In genomic region chr1:58392652-58393283, GRCm38 (mm10) we compare ENCODE assay signal across 8 mouse cellular contexts. TPM values are rescaled to one million over a fixed set of nuclear protein-coding genes. Genes with fewer than 3 reads are reported as not detected.
DNase-seq lines count a peak whose midpoint lies in the region; ATAC-seq and TF ChIP-seq lines count a peak whose summit lies in the region.

Gene Bzw1 (plus strand): TSS chr1:58392898.

- no peaks in the 10 kb centered on the region for H3K9me3 ChIP-seq in ES-E14 (ENCODE audit: control insufficient read depth, insufficient read depth, low read depth, low read length)
- no peaks in the 10 kb centered on the region for H3K9me3 ChIP-seq in forebrain, embryonic 15.5 days

- intact Hi-C loops in heart, postnatal 25 days (cut with DNase I) = no loop called here

- TF ChIP-seq POLR2A in lung, adult 2 months (IDR thresholded peaks at IDR 0.05; ENCODE audit: borderline replicate concordance, extremely low read depth, low read depth, low read length) = peak; percentile 82; the same call in 1 of the 2 replicates

- H3K9ac ChIP-seq in ES-E14 (ENCODE audit: insufficient read depth, low read depth, low read length, poor library complexity, severe bottlenecking) = peak within 1 kb of the TSS; percentile 99
- peak within 1 kb of the TSS; percentile 99 for H3K9ac ChIP-seq in forebrain, embryonic 15.5 days (replicated peaks)

- H3K27ac ChIP-seq in ES-E14 (ENCODE audit: insufficient read depth, low read depth, low read length, poor library complexity, severe bottlenecking) = peak within 1 kb of the TSS; percentile 94
- peak within 1 kb of the TSS; percentile 97 for H3K27ac ChIP-seq in forebrain, embryonic 15.5 days (replicated peaks)

- TF ChIP-seq CTCF in lung, adult 2 months (IDR thresholded peaks at IDR 0.05; ENCODE audit: insufficient read depth, low read length) = no peak

- peak; percentile 98 for ATAC-seq in forebrain, embryonic 15.5 days (replicated peaks)
- peak; percentile 90 for ATAC-seq in neutrophil, adult 5-6 weeks (ENCODE audit: extremely low read depth, insufficient number of reproducible peaks, low FRiP score, poor library complexity, severe bottlenecking)

- H3K4me1 ChIP-seq in ES-E14 (ENCODE audit: control insufficient read depth in 2 of 2, insufficient read depth in 2 of 2, low read length in 2 of 2, poor library complexity in 1 of 2) = no peaks in the 10 kb centered on the region
- H3K4me1 ChIP-seq in forebrain, embryonic 15.5 days = peaks cover 27% of the 10 kb centered on the region
- peaks cover 4% of the 10 kb centered on the region for H3K4me1 ChIP-seq in lung, adult 2 months (ENCODE audit: control insufficient read depth, insufficient read depth, low read length)

- peaks cover 21% of the 10 kb centered on the region for H3K36me3 ChIP-seq in ES-E14 (ENCODE audit: control insufficient read depth, insufficient read depth, low read length, poor library complexity, severe bottlenecking)
- peaks cover 28% of the 10 kb centered on the region for H3K36me3 ChIP-seq in forebrain, embryonic 15.5 days

- in situ Hi-C loops in ES-E14 (cut with MboI; ENCODE audit: low sequenced_read_pairs in 2 of 2, unreplicated experiment in 2 of 2) = no loop called here

- H3K4me2 ChIP-seq in forebrain, embryonic 15.5 days (replicated peaks) = peak within 1 kb of the TSS; percentile 70

- 1% methylated on average over 51 of the region's 61 CpGs for WGBS in forebrain, embryonic 15.5 days
- WGBS in lung, adult 2 months = under 1% methylated on average over 61 of the region's 61 CpGs

- peak within 1 kb of the TSS; percentile 95 to 98 for H3K4me3 ChIP-seq in ES-E14 (ENCODE audit: insufficient read depth in 1 of 2, low read depth in 1 of 2, low read length in 2 of 2, poor library complexity in 1 of 2, severe bottlenecking in 1 of 2)
- H3K4me3 ChIP-seq in forebrain, embryonic 15.5 days = peak within 1 kb of the TSS; percentile 74
- peak within 1 kb of the TSS; percentile 91 for H3K4me3 ChIP-seq in lung, adult 2 months (replicated peaks; ENCODE audit: extremely low read depth, low read depth, low read length)

- no peaks in the 10 kb centered on the region for H3K27me3 ChIP-seq in forebrain, embryonic 15.5 days

- DNase-seq in ES-E14 (ENCODE audit: low read depth, low spot score) = peak; percentile 78
- peak; percentile 92 for DNase-seq in cerebellum, adult 11-12 months
- DNase-seq in heart, postnatal 25 days (ENCODE audit: low spot score) = peak; percentile 90
- DNase-seq in layer of hippocampus, adult 18-20 months (ENCODE audit: low spot score in 2 of 2) = peak; percentile 88 to 94
- peak; percentile 91 for DNase-seq in lung, adult 2 months
- DNase-seq in thymus, adult 18-20 months = peak; percentile 88 to 89

TF ChIP-seq in ES-E14, 5 proteins besides CTCF, POLR2A, EP300 and RAD21:
- TF ChIP-seq ZNF384 (IDR thresholded peaks at IDR 0.05; ENCODE audit: low read depth, low read length) (no peak), ZC3H11A (IDR thresholded peaks at IDR 0.05; ENCODE audit: borderline replicate concordance, low read depth, low read length) (no peak), CHD2 (IDR thresholded peaks at IDR 0.05; ENCODE audit: low read depth, low read length) (peak; percentile 94), HCFC1 (IDR thresholded peaks at IDR 0.05; ENCODE audit: borderline replicate concordance, insufficient read depth, low read length) (peak; percentile 64; the same call in 1 of the 2 replicates), MAFK (IDR thresholded peaks at IDR 0.05; ENCODE audit: insufficient read depth, low read depth, low read length) (no peak)

RNA-seq across cellular contexts. Expression of gene Bzw1, which starts in this region (rescaled TPM):
- 101 and 167 TPM in 2 replicates for total RNA-seq in ES-E14 (2012; rRNA removed)
- 381 and 396 TPM in 2 replicates for polyA plus RNA-seq in forebrain, embryonic 15.5 days (2015; fragmentation: Nextera tagmentation; extraction: Ambion mirVana)
- 10 to 100 TPM; 62.7 to 75.9 TPM for total RNA-seq in heart, postnatal 25 days (2021)
- 100 to 1,000 TPM; 109 to 114 TPM for total RNA-seq in layer of hippocampus, adult 18-20 months (2021)
- 14.5 and 20.3 TPM in 2 replicates for polyA plus RNA-seq in lung, adult 2 months (2012; rRNA removed)
- 102 and 104 TPM in 2 replicates for total RNA-seq in neutrophil, adult 5-6 weeks (2017)

Comparison
In these comparisons a context has a peak if more than half of its experiments do, and no peak if none do; other contexts are left out.
1. Peak in every context shown above with its lines: DNase-seq, ATAC-seq, H3K4me3 ChIP-seq and H3K27ac ChIP-seq.
2. RNA of gene Bzw1 (polyA plus RNA-seq): 381 to 396 TPM in forebrain, embryonic 15.5 days; 14.5 to 20.3 TPM in lung, adult 2 months; every median in the first group is over 10 times any median in the second.